Mouse (Mus musculus) CH12.LX (cell line): ENCODE measurements around the gene Cdh4. TPM values are rescaled to one million over a fixed set of nuclear protein-coding genes. Genes with fewer than 3 reads are reported as not detected.

ENCODE experiments used
- DNase-seq: peaks from one replicate; pipeline ENCODE4 v3.0.0-alpha.2; 2013; ENCODE audit errors: extremely low read depth
- H3K27ac ChIP-seq: 2 replicates; pipeline ENCODE4 v1.5.1; 2012; ENCODE audit warnings: low read depth, mild to moderate bottlenecking, control low read depth, moderate library complexity; ENCODE audit not compliant: insufficient read depth
- H3K27me3 ChIP-seq: replicated peaks from 2 replicates; pipeline ENCODE3; 2012; ENCODE audit warnings: inconsistent platforms
- H3K36me3 ChIP-seq, 2 experiments: replicated peaks in 1 of 2; 2 replicates each; pipeline versions ENCODE3 to v1.6.1; 2012; ENCODE audit warnings: inconsistent platforms in 1 of 2, low read length in 1 of 2, mild to moderate bottlenecking in 1 of 2, mixed read lengths in 1 of 2, moderate library complexity in 1 of 2; ENCODE audit not compliant: control insufficient read depth in 1 of 2, insufficient read depth in 1 of 2
- H3K4me1 ChIP-seq, 2 experiments: 2 replicates each; pipeline ENCODE4 v1.6.1; 2012; ENCODE audit warnings: inconsistent platforms in 1 of 2, moderate library complexity in 1 of 2; ENCODE audit not compliant: insufficient read depth in 2 of 2, control insufficient read depth in 1 of 2
- H3K4me2 ChIP-seq: 2 replicates; pipeline ENCODE4 v1.6.1; 2012; ENCODE audit warnings: low read depth, mild to moderate bottlenecking, control low read depth; ENCODE audit not compliant: poor library complexity, insufficient read depth, severe bottlenecking
- H3K4me3 ChIP-seq, 3 experiments: fragments of 150-350 bp in 1 of 3; sonication (generic) in 1 of 3; replicated peaks in 1 of 3; 2 replicates each; pipeline versions ENCODE3 to v1.5.1; 2011 to 2012; ENCODE audit warnings: low read depth in 2 of 3, low read length in 2 of 3, mild to moderate bottlenecking in 2 of 3, moderate library complexity in 2 of 3, control low read depth in 1 of 3, improper control_type of control experiment in 1 of 3, inconsistent platforms in 1 of 3, mixed read lengths in 1 of 3; ENCODE audit not compliant: poor library complexity in 1 of 3
- H3K79me2 ChIP-seq: replicated peaks from 2 replicates; pipeline ENCODE4 v1.6.1; 2012; ENCODE audit warnings: mild to moderate bottlenecking, moderate library complexity; ENCODE audit not compliant: control insufficient read depth, poor library complexity, insufficient read depth, severe bottlenecking; ENCODE audit errors: extremely low read depth
- H3K9ac ChIP-seq: 2 replicates; pipeline ENCODE4 v1.6.1; 2012; ENCODE audit warnings: low read depth, mild to moderate bottlenecking, control low read depth, moderate library complexity; ENCODE audit not compliant: insufficient read depth
- H3K9me3 ChIP-seq: replicated peaks from 2 replicates; pipeline ENCODE3; 2012; ENCODE audit warnings: low read length, inconsistent platforms, mixed read lengths
- CHD1 ChIP-seq: IDR thresholded peaks from 2 replicates; pipeline ENCODE4 v1.6.1; 2012; ENCODE audit warnings: low read depth, low read length, improper control_type of control experiment, inconsistent platforms
- E2F4 ChIP-seq: IDR thresholded peaks from 2 replicates; pipeline ENCODE4 v1.6.1; 2011; ENCODE audit warnings: low read depth, low read length, improper control_type of control experiment; ENCODE audit not compliant: insufficient replicate concordance
- GABPA ChIP-seq: IDR thresholded peaks from 2 replicates; pipeline ENCODE4 v1.6.1; 2012; ENCODE audit warnings: low read depth, low read length, improper control_type of control experiment, inconsistent platforms; ENCODE audit not compliant: insufficient replicate concordance
- IRF4 ChIP-seq: IDR thresholded peaks from 2 replicates; pipeline ENCODE4 v1.6.1; 2014; ENCODE audit warnings: low read depth, mild to moderate bottlenecking, inconsistent platforms, low read length, improper control_type of control experiment
- JUND ChIP-seq: conservative IDR thresholded peaks from 2 replicates; pipeline ENCODE4 v1.6.1; 2011; ENCODE audit warnings: low read depth, low read length, improper control_type of control experiment
- KAT2A ChIP-seq: IDR thresholded peaks from 2 replicates; pipeline ENCODE4 v1.6.1; 2012; ENCODE audit warnings: low read length, improper control_type of control experiment, inconsistent platforms; ENCODE audit not compliant: insufficient replicate concordance
- MAX ChIP-seq: IDR thresholded peaks from 2 replicates; pipeline ENCODE4 v1.6.1; 2011; ENCODE audit warnings: low read length, improper control_type of control experiment
- MEF2A ChIP-seq: IDR thresholded peaks from 2 replicates; pipeline ENCODE4 v1.6.1; 2014; ENCODE audit warnings: low read depth, mild to moderate bottlenecking, inconsistent platforms, low read length, improper control_type of control experiment, borderline replicate concordance
- MXI1 ChIP-seq: IDR thresholded peaks from 2 replicates; pipeline ENCODE4 v1.6.1; 2011; ENCODE audit warnings: mild to moderate bottlenecking, low read depth, low read length, improper control_type of control experiment
- NELFE ChIP-seq: IDR thresholded peaks from 2 replicates; pipeline ENCODE4 v1.6.1; 2011; ENCODE audit warnings: low read depth, low read length, improper control_type of control experiment
- NRF1 ChIP-seq: IDR thresholded peaks from 2 replicates; pipeline ENCODE4 v1.6.1; 2014; ENCODE audit warnings: low read depth, mild to moderate bottlenecking, inconsistent platforms, low read length, improper control_type of control experiment, moderate library complexity
- POLR2A ChIP-seq: IDR thresholded peaks from 2 replicates; pipeline ENCODE4 v1.6.1; 2011; ENCODE audit warnings: low read depth, mild to moderate bottlenecking, improper control_type of control experiment, low read length
- POLR2AphosphoS2 ChIP-seq: IDR thresholded peaks from 2 replicates; pipeline ENCODE4 v1.6.1; 2011; ENCODE audit warnings: low read depth, low read length, improper control_type of control experiment
- RCOR1 ChIP-seq: conservative IDR thresholded peaks from 2 replicates; pipeline ENCODE4 v1.6.1; 2012; ENCODE audit warnings: low read depth, mild to moderate bottlenecking, inconsistent platforms, low read length, improper control_type of control experiment
- SIN3A ChIP-seq: IDR thresholded peaks from 2 replicates; pipeline ENCODE4 v1.6.1; 2012; ENCODE audit warnings: low read length, improper control_type of control experiment, inconsistent platforms
- SMC3 ChIP-seq: IDR thresholded peaks from 2 replicates; pipeline ENCODE4 v1.6.1; 2011; ENCODE audit warnings: low read depth, low read length, improper control_type of control experiment
- TCF12 ChIP-seq: IDR thresholded peaks from 2 replicates; pipeline ENCODE4 v1.6.1; 2014; ENCODE audit warnings: low read depth, mild to moderate bottlenecking, inconsistent platforms, low read length, improper control_type of control experiment
- USF1 ChIP-seq: IDR thresholded peaks from 2 replicates; pipeline ENCODE4 v1.6.1; 2014; ENCODE audit warnings: low read depth, mild to moderate bottlenecking, inconsistent platforms, low read length, improper control_type of control experiment
- USF2 ChIP-seq: conservative IDR thresholded peaks from 2 replicates; pipeline ENCODE4 v1.6.1; 2011; ENCODE audit warnings: low read depth, low read length, improper control_type of control experiment
- ZC3H11A ChIP-seq: IDR thresholded peaks from 2 replicates; pipeline ENCODE4 v1.6.1; 2012; ENCODE audit warnings: low read depth, mild to moderate bottlenecking, inconsistent platforms, low read length, improper control_type of control experiment
- ZMIZ1 ChIP-seq: IDR thresholded peaks from 2 replicates; pipeline ENCODE4 v1.6.1; 2012; ENCODE audit warnings: low read depth, mild to moderate bottlenecking, inconsistent platforms, low read length, improper control_type of control experiment
- dilution Hi-C: fragments of 300-500 bp; cut with MboI; formaldehyde crosslinking; loops from 2 replicates; pipeline ENCODE4 v1.14.3; 2020; ENCODE audit warnings: low sequenced_read_pairs; ENCODE audit not compliant: extremely low pct_unique_long_range_greater_than_20kb, extremely low pct_ligation_motif_present
- in situ Hi-C: fragments of 300-500 bp; cut with MboI; formaldehyde crosslinking; loops from 3 replicates; pipeline ENCODE4 v1.14.3; 2019; ENCODE audit warnings: low sequenced_read_pairs, low pct_ligation_motif_present, low pct_unique_long_range_greater_than_20kb, mixed read lengths
- polyA plus RNA-seq: library from polyadenylated mRNA; unstranded; fragments of >175 nt; gene quantifications from 2 replicates; pipeline ENCODE4 v1.2.1, GENCODE M21; 2012; ENCODE audit warnings: low read depth; ENCODE audit not compliant: insufficient read length
- total RNA-seq, 2 experiments: library from RNA; depleted of rRNA; stranded (reverse); fragments of 300-350 nt in 1 of 2; fragments of >200 nt in 1 of 2; gene quantifications; 2 replicates each; pipeline ENCODE4 v1.2.3; 2012 to 2014

The Cdh4 gene
- total RNA-seq (2012; rRNA removed) (not detected in 2 replicates), total RNA-seq (2014; rRNA removed) (not detected in 2 replicates), polyA plus RNA-seq (not detected in 2 replicates)

DNA sequence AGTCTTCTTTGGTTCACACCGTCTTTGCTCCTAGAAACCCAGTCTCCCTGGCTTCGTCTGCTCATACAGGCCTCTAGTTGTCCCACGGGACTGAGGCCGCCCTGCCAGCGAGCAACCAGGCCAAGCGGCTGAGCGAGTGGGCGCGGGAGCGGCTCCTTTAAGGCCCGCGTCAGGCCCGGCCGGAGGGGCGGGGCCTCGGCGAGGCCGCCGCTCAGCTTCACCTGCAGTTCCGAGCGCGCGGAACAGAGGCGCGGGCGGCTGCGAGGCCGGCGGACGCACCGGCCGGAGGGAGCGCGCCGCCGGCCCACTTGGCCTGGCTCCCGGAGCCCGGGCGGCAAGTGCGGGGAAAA is at the start of gene Cdh4:
Gene Cdh4, plus strand, starts transcription at position 241 of the 350 bp plus-strand sequence.
- dilution Hi-C loops = no loop called here
- H3K4me2 ChIP-seq = no peak within 1 kb of the TSS
- H3K79me2 ChIP-seq = no peaks in the 10 kb centered on the region
- H3K9me3 ChIP-seq = peaks cover 89% of the 10 kb centered on the region
- TF ChIP-seq USF1 = no peak
- H3K4me1 ChIP-seq = no peaks in the 10 kb centered on the region
- no peak within 1 kb of the TSS for H3K27ac ChIP-seq
- H3K9ac ChIP-seq = no peak within 1 kb of the TSS
- H3K4me3 ChIP-seq = no peak within 1 kb of the TSS
- in situ Hi-C loops = no loop called here
- H3K36me3 ChIP-seq = no peaks in the 10 kb centered on the region
- DNase-seq = no peak
- no peaks in the 10 kb centered on the region for H3K27me3 ChIP-seq

DNA sequence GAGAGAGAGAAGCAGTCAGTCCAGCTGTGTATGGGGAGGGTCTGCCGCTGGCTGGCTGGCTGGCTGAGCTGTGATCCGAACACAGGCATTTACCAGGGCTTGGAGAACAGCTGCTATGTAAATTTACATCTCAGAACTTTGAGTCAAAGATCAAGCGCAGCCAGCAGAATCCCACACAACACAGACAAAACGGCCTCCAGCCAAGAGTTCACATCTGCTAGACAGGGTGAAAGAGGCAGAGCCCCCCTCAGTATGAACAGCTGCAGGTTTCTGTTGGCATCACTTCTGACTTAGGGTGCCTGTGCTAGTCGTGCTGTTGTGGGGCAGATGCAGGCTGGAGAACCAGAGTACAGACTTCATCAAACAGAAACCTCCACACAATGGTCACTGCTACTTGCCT is 46.8 kb upstream of the Cdh4 start:
- dilution Hi-C loops (no loop called here), in situ Hi-C loops (no loop called here)
- Histone ChIP-seq H3K36me3 (no peaks in the 10 kb centered on the region), H3K27ac (no peak overlapping the region), H3K4me3 (no peak overlapping the region), H3K9ac (no peak overlapping the region), H3K79me2 (no peaks in the 10 kb centered on the region), H3K4me2 (no peak overlapping the region), H3K4me1 (no peaks in the 10 kb centered on the region), H3K27me3 (no peaks in the 10 kb centered on the region), H3K9me3 (peaks cover 85% of the 10 kb centered on the region)
- TF ChIP-seq ZMIZ1 (no peak), MXI1 (no peak), GABPA (no peak), MEF2A (no peak), SIN3A (no peak), MAX (no peak), CHD1 (no peak), USF2 (no peak), RCOR1 (no peak), NELFE (no peak), IRF4 (no peak), NRF1 (no peak), POLR2AphosphoS2 (no peak), TCF12 (no peak), E2F4 (no peak), KAT2A (no peak), JUND (no peak), POLR2A (no peak), SMC3 (no peak), ZC3H11A (no peak)
- DNase-seq = no peak
